Mouse (Mus musculus) midbrain, embryonic 12.5 days (tissue): ENCODE data around the gene Dnajb9. TPM values are rescaled to one million over a fixed set of nuclear protein-coding genes. Genes with fewer than 3 reads are reported as not detected.

ENCODE experiments used
- ATAC-seq: fragments of 200-750 bp; cut with Nextera tagmentation; 2 replicates; pipeline ENCODE4 v1.8.0; 2017; ENCODE audit warnings: low read depth, moderate TSS enrichment, moderate library complexity; ENCODE audit not compliant: low FRiP score
- H3K27ac ChIP-seq: fragments of 300-500 bp; sonication (generic); replicated peaks from 2 replicates; pipeline ENCODE4 v1.5.1; 2016; ENCODE audit warnings: mild to moderate bottlenecking
- H3K27me3 ChIP-seq: fragments of 300-500 bp; sonication (generic); 2 replicates; pipeline ENCODE4 v1.6.1; 2016; ENCODE audit warnings: mild to moderate bottlenecking
- H3K36me3 ChIP-seq: fragments of 300-500 bp; sonication (generic); 2 replicates; pipeline ENCODE4 v1.6.1; 2016
- H3K4me1 ChIP-seq: fragments of 300-500 bp; sonication (generic); 2 replicates; pipeline ENCODE4 v1.6.1; 2016
- H3K4me2 ChIP-seq: fragments of 300-500 bp; sonication (generic); replicated peaks from 2 replicates; pipeline ENCODE4 v1.6.1; 2016; ENCODE audit warnings: mild to moderate bottlenecking, moderate library complexity
- H3K4me3 ChIP-seq: fragments of 300-500 bp; sonication (generic); 2 replicates; pipeline ENCODE4 v1.5.1; 2016; ENCODE audit warnings: mild to moderate bottlenecking
- H3K9ac ChIP-seq: fragments of 300-500 bp; sonication (generic); replicated peaks from 2 replicates; pipeline ENCODE4 v1.6.1; 2016; ENCODE audit warnings: mild to moderate bottlenecking, moderate library complexity
- H3K9me3 ChIP-seq: fragments of 300-500 bp; sonication (generic); 2 replicates; pipeline ENCODE4 v1.6.1; 2016; ENCODE audit warnings: mild to moderate bottlenecking
- WGBS: fragments of 180-500 bp; shearing (Covaris S2); methylation state at CpG from one replicate; pipeline ENCODE4 v1.1.7; 2016; 5-methylcytosine and 5-hydroxymethylcytosine counted together
- microRNA-seq: library from miRNA; unstranded; fragments of <30 nt; microRNA quantifications from one replicate; pipeline ENCODE4, GENCODE M21; 2017
- polyA plus RNA-seq: library from polyadenylated mRNA; unstranded; fragments of >200 nt; fragmentation: Nextera tagmentation; extraction: Ambion mirVana; gene quantifications from 2 replicates; pipeline ENCODE4 v1.2.1, GENCODE M21; 2016

Gene Dnajb9
- polyA plus RNA-seq, 1 experiment from 2014 or later, result 27.2 TPM

- no peak for ATAC-seq
- Histone ChIP-seq H3K27ac (no peak overlapping the region), H3K9ac (no peak overlapping the region), H3K27me3 (no peaks in the 10 kb centered on the region), H3K4me2 (no peak overlapping the region), H3K4me1 (no peaks in the 10 kb centered on the region), H3K9me3 (no peaks in the 10 kb centered on the region), H3K36me3 (peaks cover 5% of the 10 kb centered on the region; the same call in 1 of the 2 replicates), H3K4me3 (no peak overlapping the region)
- WGBS, result 79% methylated on average over 4 of the region's 4 CpGs
Observed at GRCm38 (mm10) chr12:44197873-44198525, 12.1 kb downstream of the Dnajb9 start.

DNA sequence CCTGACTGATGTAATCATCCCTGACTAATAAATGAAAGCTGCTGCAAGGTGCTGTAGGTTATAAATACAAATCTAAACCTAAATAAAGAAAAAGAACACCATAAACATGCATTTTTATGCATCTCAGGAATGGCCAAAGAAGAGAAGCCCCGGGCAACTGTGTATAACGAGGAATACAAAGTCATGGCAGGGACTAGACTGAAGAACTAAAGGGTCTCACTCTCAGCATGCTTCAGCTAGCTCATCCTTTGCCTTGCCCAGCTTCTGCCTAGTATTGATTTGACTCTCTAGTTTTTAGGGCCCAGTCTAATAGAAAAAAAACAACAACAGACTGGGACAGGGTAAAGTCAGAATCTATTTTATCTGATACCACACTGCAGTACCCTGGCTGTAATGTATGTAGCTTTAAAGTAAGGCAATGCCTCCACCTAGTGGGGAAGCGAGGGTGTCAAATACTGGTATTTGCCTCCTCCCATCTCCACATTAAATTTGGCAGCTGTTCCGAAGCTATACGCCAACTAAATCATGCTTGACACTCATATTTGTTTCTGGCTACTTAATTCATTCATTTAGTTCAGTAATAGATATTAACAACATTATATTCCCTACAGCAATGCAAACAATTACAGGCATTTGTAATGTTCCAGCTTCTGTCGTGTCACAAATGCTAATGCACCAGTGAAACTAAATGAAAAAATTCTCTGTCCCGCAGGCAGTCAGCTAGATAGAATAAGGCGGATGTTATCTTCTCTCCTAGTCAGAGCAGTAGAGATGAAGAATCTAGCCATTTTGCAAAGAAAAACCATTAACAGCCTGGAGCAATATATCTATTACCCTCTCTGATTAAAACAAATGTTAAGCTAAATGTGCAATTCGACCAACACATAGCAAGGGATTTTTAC, 28.8 kb downstream of the Dnajb9 start:
- ATAC-seq, result peak; percentile 79
- Histone ChIP-seq H3K27me3 (no peaks in the 10 kb centered on the region), H3K9me3 (no peaks in the 10 kb centered on the region), H3K27ac (no peak overlapping the region), H3K4me2 (no peak overlapping the region), H3K4me3 (no peak overlapping the region), H3K4me1 (0 out of 2 replicates have a peak, but pooled peaks cover 5% of the 10 kb centered on the region), H3K9ac (no peak overlapping the region), H3K36me3 (no peaks in the 10 kb centered on the region)
- 62% methylated on average over 9 of the region's 9 CpGs for WGBS

DNA sequence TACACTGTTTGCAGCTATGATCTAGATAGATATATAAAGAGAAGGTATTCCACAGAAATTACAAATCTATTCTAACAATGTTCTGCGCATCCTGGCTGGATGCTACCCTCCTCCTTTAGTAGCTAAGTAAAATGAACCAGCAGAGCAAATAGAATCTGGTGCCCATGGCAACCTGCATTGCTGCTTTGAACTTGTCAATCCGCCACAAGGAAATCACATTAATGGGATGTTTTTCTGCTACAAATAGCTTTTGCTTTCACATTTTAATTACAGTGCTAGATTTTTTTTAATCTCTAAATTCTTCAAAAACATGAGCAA, 33.1 kb downstream of the Dnajb9 start:
- ATAC-seq, result peak; percentile 17; the same call in 1 of the 2 replicates

DNA sequence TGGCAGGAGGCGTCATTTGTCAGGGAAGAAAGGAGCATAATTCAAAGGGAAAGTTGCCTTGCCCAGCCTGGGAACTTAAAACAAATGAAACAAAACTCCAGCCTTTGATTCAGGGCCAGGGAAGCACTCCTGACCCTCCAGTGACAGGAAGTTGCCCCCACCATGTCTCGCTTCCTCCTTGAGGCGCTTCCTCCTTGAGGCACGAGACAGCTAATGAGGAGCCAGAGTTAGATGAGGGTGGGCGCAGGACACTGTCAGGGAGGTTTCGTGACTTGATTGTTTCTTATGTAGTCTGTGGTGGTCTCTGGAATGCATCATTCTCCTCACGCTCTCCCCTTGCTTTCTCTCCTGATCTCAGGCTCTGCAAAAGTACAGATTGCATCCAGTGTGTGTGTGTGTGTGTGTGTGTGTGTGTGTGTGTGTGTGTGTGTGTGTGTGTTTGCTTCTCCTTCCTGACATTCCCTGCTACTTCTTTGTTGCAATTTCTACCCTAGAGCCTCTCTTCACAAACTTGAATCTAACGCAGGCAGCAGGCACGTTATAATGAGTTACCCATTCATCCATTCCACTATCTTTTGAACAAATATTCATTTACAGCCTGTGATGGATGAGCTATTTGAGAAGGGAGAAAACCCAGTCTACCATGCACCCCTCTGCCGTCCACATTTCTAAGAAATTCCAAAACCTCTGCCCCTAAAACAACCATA, 33.6 kb downstream of the Dnajb9 start:
- peak overlapping the region; percentile 4; the same call in 1 of the 2 replicates for H3K4me2 ChIP-seq
- WGBS, result 51% methylated on average over 10 of the region's 10 CpGs
- ATAC-seq, result no peak
- 0 out of 2 replicates have a peak, but pooled peaks cover 8% of the 10 kb centered on the region for H3K4me1 ChIP-seq
- H3K4me3 ChIP-seq, result no peak overlapping the region
- H3K9me3 ChIP-seq, result no peaks in the 10 kb centered on the region
- peak overlapping the region; percentile 40; the same call in 1 of the 2 replicates for H3K27ac ChIP-seq
- no peaks in the 10 kb centered on the region for H3K27me3 ChIP-seq
- H3K36me3 ChIP-seq, result no peaks in the 10 kb centered on the region
- no peak overlapping the region for H3K9ac ChIP-seq

More for the DNA sequence above, 33.1 kb downstream of the Dnajb9 start:
- H3K27me3 ChIP-seq, result no peaks in the 10 kb centered on the region
- H3K4me1 ChIP-seq, result 0 out of 2 replicates have a peak, but pooled peaks cover 8% of the 10 kb centered on the region
- no peak overlapping the region for H3K4me3 ChIP-seq
- H3K36me3 ChIP-seq, result no peaks in the 10 kb centered on the region
- H3K27ac ChIP-seq, result 0 out of 2 replicates have a peak overlapping the region, but pooled peaks have one; percentile 40
- H3K4me2 ChIP-seq, result no peak overlapping the region
- H3K9ac ChIP-seq, result no peak overlapping the region
- H3K9me3 ChIP-seq, result no peaks in the 10 kb centered on the region
- 40% methylated on average over 2 of the region's 2 CpGs for WGBS

DNA sequence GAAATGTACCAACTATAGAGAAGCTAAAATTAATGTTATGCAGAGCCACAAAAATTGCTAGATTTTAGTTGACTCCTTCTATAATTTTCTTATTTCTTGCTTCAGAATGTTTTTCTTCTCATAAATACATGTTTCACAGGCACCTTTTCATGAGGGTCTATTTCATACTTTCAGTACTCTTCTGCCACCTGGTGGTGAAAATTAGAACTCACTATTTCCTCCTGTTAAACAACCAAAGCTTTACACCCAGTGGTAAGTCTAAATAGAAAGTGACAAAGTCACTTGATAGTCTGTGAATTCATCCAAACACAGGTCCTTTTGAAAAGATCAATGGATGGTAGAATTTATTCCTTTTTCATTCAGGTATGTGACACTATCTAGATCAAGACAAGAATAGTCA, 43.2 kb downstream of the Dnajb9 start:
- no peak overlapping the region for H3K4me2 ChIP-seq
- no peaks in the 10 kb centered on the region for H3K27me3 ChIP-seq
- H3K9me3 ChIP-seq, result no peaks in the 10 kb centered on the region
- no peaks in the 10 kb centered on the region for H3K4me1 ChIP-seq
- H3K4me3 ChIP-seq, result no peak overlapping the region
- H3K27ac ChIP-seq, result no peak overlapping the region
- ATAC-seq, result peak; percentile 44; the same call in 1 of the 2 replicates
- no peaks in the 10 kb centered on the region for H3K36me3 ChIP-seq
- H3K9ac ChIP-seq, result no peak overlapping the region

- Histone ChIP-seq H3K27me3 (no peaks in the 10 kb centered on the region), H3K4me1 (no peaks in the 10 kb centered on the region), H3K9me3 (no peaks in the 10 kb centered on the region), H3K4me3 (no peak overlapping the region), H3K9ac (no peak overlapping the region), H3K27ac (no peak overlapping the region), H3K4me2 (no peak overlapping the region), H3K36me3 (no peaks in the 10 kb centered on the region)
- 75% methylated on average over 1 of the region's 1 CpGs for WGBS
- ATAC-seq, result no peak
Observed at GRCm38 (mm10) chr12:44159349-44159748, 50.8 kb downstream of the Dnajb9 start.

Small RNA genes lying within 50 kb of the gene (microRNA-seq; reads per million reads assigned to microRNA genes)
- gene Mir5627, result not detected

Other genes starting within 250 kb of the Dnajb9 start
- 96.3 and 103 TPM in 2 replicates for gene Pnpla8, start 11.0 kb upstream of the Dnajb9 start, polyA plus RNA-seq
- gene Nrcam, start 118.6 kb upstream of the Dnajb9 start, polyA plus RNA-seq, result 123 and 131 TPM in 2 replicates